Mouse (Mus musculus) heart, embryonic 13.5 days (tissue): Measurements from ENCODE around the gene Fmo2. TPM values are rescaled to one million over a fixed set of nuclear protein-coding genes. Genes with fewer than 3 reads are reported as not detected.

Experiments
- ATAC-seq: fragments of 200-750 bp; cut with Nextera tagmentation; 2 replicates; pipeline ENCODE4 v1.8.0; 2017; ENCODE audit warnings: moderate TSS enrichment; ENCODE audit not compliant: insufficient number of reproducible peaks, low FRiP score, low TSS enrichment; ENCODE audit errors: extremely low read depth
- H3K27ac ChIP-seq: fragments of 300-500 bp; sonication (generic); replicated peaks from 2 replicates; pipeline ENCODE4 v1.5.1; 2015; ENCODE audit warnings: moderate library complexity, mild to moderate bottlenecking, inconsistent platforms
- H3K27me3 ChIP-seq: fragments of 300-500 bp; sonication (generic); replicated peaks from 2 replicates; pipeline ENCODE4 v1.6.1; 2015; ENCODE audit warnings: mild to moderate bottlenecking, inconsistent platforms
- H3K36me3 ChIP-seq: fragments of 300-500 bp; sonication (generic); 2 replicates; pipeline ENCODE4 v1.6.1; 2015; ENCODE audit warnings: mild to moderate bottlenecking, inconsistent platforms
- H3K4me1 ChIP-seq: fragments of 300-500 bp; sonication (generic); 2 replicates; pipeline ENCODE4 v1.6.1; 2015; ENCODE audit warnings: inconsistent platforms
- H3K4me2 ChIP-seq: fragments of 300-500 bp; sonication (generic); 2 replicates; pipeline ENCODE4 v1.6.1; 2015; ENCODE audit warnings: inconsistent platforms, mild to moderate bottlenecking, moderate library complexity
- H3K4me3 ChIP-seq: fragments of 300-500 bp; sonication (generic); 2 replicates; pipeline ENCODE4 v1.5.1; 2015; ENCODE audit warnings: moderate library complexity, mild to moderate bottlenecking, inconsistent platforms
- H3K9ac ChIP-seq: fragments of 300-500 bp; sonication (generic); 2 replicates; pipeline ENCODE4 v1.6.1; 2015; ENCODE audit warnings: inconsistent platforms, mild to moderate bottlenecking, moderate library complexity
- H3K9me3 ChIP-seq: fragments of 300-500 bp; sonication (generic); 2 replicates; pipeline ENCODE4 v1.6.1; 2016; ENCODE audit warnings: inconsistent platforms
- WGBS: fragments of 180-500 bp; shearing (Covaris S2); methylation state at CpG from one replicate; pipeline ENCODE4 v1.1.7; 2015; ENCODE audit warnings: mixed read lengths; 5-methylcytosine and 5-hydroxymethylcytosine counted together
- polyA plus RNA-seq: library from polyadenylated mRNA; unstranded; fragments of >200 nt; fragmentation: Nextera tagmentation; extraction: Ambion mirVana; gene quantifications from 2 replicates; pipeline ENCODE4 v1.2.1, GENCODE M21; 2015

The Fmo2 gene
- polyA plus RNA-seq, result 2.8 and 3.6 TPM in 2 replicates

- H3K36me3 ChIP-seq, result no peaks in the 10 kb centered on the region
- ATAC-seq, result no peak
- H3K4me1 ChIP-seq, result no peaks in the 10 kb centered on the region
- 64% methylated on average over 14 of the region's 14 CpGs for WGBS
- no peak within 1 kb of the TSS for H3K27ac ChIP-seq
- H3K4me2 ChIP-seq, result no peak within 1 kb of the TSS
- no peaks in the 10 kb centered on the region for H3K27me3 ChIP-seq
- no peaks in the 10 kb centered on the region for H3K9me3 ChIP-seq
- H3K9ac ChIP-seq, result no peak within 1 kb of the TSS
- H3K4me3 ChIP-seq, result no peak within 1 kb of the TSS
Observed at GRCm38 (mm10) chr1:162897838-162898811, at the start of gene Fmo2. TSS of gene Fmo2 (minus strand) at chr1:162898726.

GRCm38 (mm10) chr1:162947934-162948333 is 49.4 kb upstream of the Fmo2 start:
- Histone ChIP-seq H3K9me3 (no peaks in the 10 kb centered on the region), H3K4me3 (no peak overlapping the region), H3K27ac (no peak overlapping the region), H3K36me3 (no peaks in the 10 kb centered on the region), H3K27me3 (no peaks in the 10 kb centered on the region), H3K9ac (no peak overlapping the region), H3K4me2 (no peak overlapping the region), H3K4me1 (peaks cover 2% of the 10 kb centered on the region; the same call in 1 of the 2 replicates)
- WGBS, result 80% methylated on average over 6 of the region's 6 CpGs
- ATAC-seq, result no peak

- Histone ChIP-seq H3K27ac (no peak overlapping the region), H3K9me3 (no peaks in the 10 kb centered on the region), H3K4me3 (no peak overlapping the region), H3K9ac (no peak overlapping the region), H3K4me2 (no peak overlapping the region), H3K27me3 (no peaks in the 10 kb centered on the region), H3K4me1 (no peaks in the 10 kb centered on the region), H3K36me3 (no peaks in the 10 kb centered on the region)
- ATAC-seq, result no peak
- 77% methylated on average over 4 of the region's 4 CpGs for WGBS
Observed at GRCm38 (mm10) chr1:162946837-162947558, 48.5 kb upstream of the Fmo2 start.

- Histone ChIP-seq H3K9me3 (no peaks in the 10 kb centered on the region), H3K4me1 (no peaks in the 10 kb centered on the region)
- 66% methylated on average over 6 of the region's 6 CpGs for WGBS
Observed at GRCm38 (mm10) chr1:162943700-162944099, 45.2 kb upstream of the Fmo2 start.

GRCm38 (mm10) chr1:162938696-162939351 is 40.3 kb upstream of the Fmo2 start:
- WGBS, result 64% methylated on average over 4 of the region's 4 CpGs
- Histone ChIP-seq H3K4me3 (no peak overlapping the region), H3K27ac (peak overlapping the region; percentile 5; the same call in 1 of the 2 replicates), H3K4me1 (no peaks in the 10 kb centered on the region), H3K9me3 (no peaks in the 10 kb centered on the region), H3K36me3 (no peaks in the 10 kb centered on the region), H3K4me2 (no peak overlapping the region), H3K27me3 (no peaks in the 10 kb centered on the region), H3K9ac (no peak overlapping the region)
- ATAC-seq, result peak; percentile 31; the same call in 1 of the 2 replicates

More at GRCm38 (mm10) chr1:162943700-162944099, 45.2 kb upstream of the Fmo2 start:
- H3K4me2 ChIP-seq, result no peak overlapping the region
- H3K27ac ChIP-seq, result no peak overlapping the region
- ATAC-seq, result no peak
- H3K27me3 ChIP-seq, result no peaks in the 10 kb centered on the region
- no peak overlapping the region for H3K4me3 ChIP-seq
- H3K9ac ChIP-seq, result no peak overlapping the region
- H3K36me3 ChIP-seq, result no peaks in the 10 kb centered on the region

GRCm38 (mm10) chr1:162937970-162938695 is 39.6 kb upstream of the Fmo2 start:
- H3K27me3 ChIP-seq, result no peaks in the 10 kb centered on the region
- no peak overlapping the region for H3K4me2 ChIP-seq
- no peak overlapping the region for H3K9ac ChIP-seq
- WGBS, result 66% methylated on average over 5 of the region's 5 CpGs
- no peaks in the 10 kb centered on the region for H3K9me3 ChIP-seq
- ATAC-seq, result no peak
- peak overlapping the region; percentile 5; the same call in 1 of the 2 replicates for H3K27ac ChIP-seq
- H3K4me3 ChIP-seq, result no peak overlapping the region
- H3K4me1 ChIP-seq, result no peaks in the 10 kb centered on the region
- H3K36me3 ChIP-seq, result no peaks in the 10 kb centered on the region

GRCm38 (mm10) chr1:162937415-162937814 is 38.9 kb upstream of the Fmo2 start, which contains the start of gene Fmo6:
TSS of gene Fmo6 (minus strand) at chr1:162937515.
- Histone ChIP-seq H3K9me3 (no peaks in the 10 kb centered on the region), H3K9ac (no peak within 1 kb of the TSS), H3K27me3 (no peaks in the 10 kb centered on the region), H3K4me3 (no peak within 1 kb of the TSS), H3K4me2 (no peak within 1 kb of the TSS), H3K4me1 (no peaks in the 10 kb centered on the region), H3K27ac (peak within 1 kb of the TSS; percentile 5; the same call in 1 of the 2 replicates), H3K36me3 (no peaks in the 10 kb centered on the region)
- whole genome bisulfite sequencing, result 74% methylated on average over 6 of the region's 6 CpGs
- no peak for ATAC-seq

- no peak overlapping the region for H3K4me3 ChIP-seq
- no peaks in the 10 kb centered on the region for H3K9me3 ChIP-seq
- H3K4me1 ChIP-seq, result no peaks in the 10 kb centered on the region
- H3K9ac ChIP-seq, result no peak overlapping the region
- no peak overlapping the region for H3K27ac ChIP-seq
- no peak for ATAC-seq
- WGBS, result 66% methylated on average over 4 of the region's 4 CpGs
- H3K27me3 ChIP-seq, result no peaks in the 10 kb centered on the region
- no peak overlapping the region for H3K4me2 ChIP-seq
- H3K36me3 ChIP-seq, result no peaks in the 10 kb centered on the region
Observed at GRCm38 (mm10) chr1:162934374-162935012, 36.0 kb upstream of the Fmo2 start.

GRCm38 (mm10) chr1:162932386-162932785 is 33.9 kb upstream of the Fmo2 start:
- WGBS, result 76% methylated on average over 4 of the region's 4 CpGs
- no peak overlapping the region for H3K27ac ChIP-seq
- H3K4me3 ChIP-seq, result no peak overlapping the region

GRCm38 (mm10) chr1:162931880-162932279 is 33.4 kb upstream of the Fmo2 start:
- Histone ChIP-seq H3K4me3 (no peak overlapping the region), H3K4me2 (no peak overlapping the region), H3K9me3 (no peaks in the 10 kb centered on the region), H3K9ac (no peak overlapping the region), H3K27me3 (no peaks in the 10 kb centered on the region), H3K36me3 (no peaks in the 10 kb centered on the region), H3K27ac (no peak overlapping the region), H3K4me1 (no peaks in the 10 kb centered on the region)
- ATAC-seq, result no peak
- WGBS, result 74% methylated on average over 5 of the region's 5 CpGs

More at GRCm38 (mm10) chr1:162932386-162932785, 33.9 kb upstream of the Fmo2 start:
- no peaks in the 10 kb centered on the region for H3K36me3 ChIP-seq
- H3K9ac ChIP-seq, result no peak overlapping the region
- no peak for ATAC-seq
- H3K9me3 ChIP-seq, result no peaks in the 10 kb centered on the region
- no peak overlapping the region for H3K4me2 ChIP-seq
- no peaks in the 10 kb centered on the region for H3K4me1 ChIP-seq
- H3K27me3 ChIP-seq, result no peaks in the 10 kb centered on the region
